Mouse (Mus musculus): ENCODE data around the gene Dennd4c.

DNA sequence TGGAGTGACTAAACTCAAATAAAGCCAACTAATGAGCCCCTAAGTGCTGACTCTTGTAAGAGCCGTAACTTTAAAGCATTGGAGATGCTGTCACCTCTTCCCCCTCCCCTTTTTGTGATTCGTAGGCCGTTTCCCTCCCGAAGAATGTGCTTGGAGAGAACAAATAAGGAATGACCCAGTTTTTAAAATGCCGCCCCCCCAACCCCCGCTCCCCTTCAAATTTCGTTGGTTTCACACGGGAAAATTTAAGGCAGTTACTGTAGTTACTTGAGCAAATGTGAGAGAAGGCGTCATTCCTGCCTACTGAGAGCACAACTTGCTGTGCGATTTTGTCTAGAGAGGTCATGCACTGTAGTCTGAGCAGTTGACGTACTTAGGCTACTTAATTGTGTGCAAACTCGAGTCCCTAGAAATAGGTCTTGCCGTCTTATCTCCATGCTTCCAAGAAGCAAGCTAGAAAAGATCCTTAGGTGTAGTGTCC lies 1.0 kb downstream of the Dennd4c start:
- no peak for TF ChIP-seq POLR2A (IDR thresholded peaks at IDR 0.05; ENCODE audit: insufficient read depth, low read depth, low read length)
- no peak for TF ChIP-seq CTCF (IDR thresholded peaks at IDR 0.05)
- no peak for TF ChIP-seq EP300 (IDR thresholded peaks at IDR 0.05; ENCODE audit: insufficient read depth, low read depth, low read length)

Measured in heart, adult 2 months (tissue).